Mouse (Mus musculus): Measurements from ENCODE around the gene Ndfip2. TPM values are rescaled to one million over a fixed set of nuclear protein-coding genes. Genes with fewer than 3 reads are reported as not detected.

The Ndfip2 gene
- 48.5 and 50.5 TPM in 2 replicates for polyA plus RNA-seq (2015; fragmentation: Nextera tagmentation; extraction: Ambion mirVana)

DNA sequence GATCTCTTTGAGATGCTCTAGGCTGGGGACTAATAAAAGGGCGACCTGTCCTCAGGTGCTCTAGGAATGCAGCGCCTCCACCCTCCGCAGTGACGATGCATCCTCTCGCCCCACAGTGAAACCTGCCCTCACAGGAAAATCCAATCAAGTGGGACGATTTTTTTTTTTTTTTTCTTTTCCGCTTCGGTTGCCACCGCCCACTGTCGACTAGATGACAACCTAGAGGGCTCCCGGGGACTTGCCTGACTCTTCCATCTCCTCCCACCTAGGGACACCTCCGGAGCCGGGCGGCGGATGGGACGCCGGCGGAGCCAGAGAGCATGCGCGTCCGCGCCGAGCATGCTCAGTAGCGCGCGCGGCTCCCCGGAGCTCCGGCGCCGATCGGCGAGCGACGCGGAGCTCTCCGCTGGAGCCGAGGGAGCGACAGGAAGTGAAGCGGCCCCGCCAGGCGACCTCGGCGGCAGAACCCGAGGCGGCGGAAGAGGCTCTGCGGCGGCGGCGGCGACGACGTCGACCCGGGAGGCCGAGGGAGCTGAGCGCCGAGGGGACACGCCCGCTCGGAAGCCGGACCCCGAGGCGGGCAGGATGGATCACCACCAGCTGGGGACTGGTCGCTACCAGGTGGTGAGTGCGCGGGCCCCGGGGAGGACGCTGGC, at the start of gene Ndfip2:
Gene Ndfip2 (plus strand): TSS at position 195 of the 656 bp plus-strand sequence.
- Histone ChIP-seq H3K4me2 (peak within 1 kb of the TSS; percentile 74), H3K4me3 (peak within 1 kb of the TSS; percentile 90), H3K9me3 (no peaks in the 10 kb centered on the region), H3K4me1 (no peaks in the 10 kb centered on the region), H3K27ac (peak within 1 kb of the TSS; percentile 89), H3K27me3 (no peaks in the 10 kb centered on the region), H3K36me3 (no peaks in the 10 kb centered on the region), H3K9ac (peak within 1 kb of the TSS; percentile 94)
- 0% methylated on average over 64 of the region's 70 CpGs for WGBS
- peak; percentile 91 for ATAC-seq (ENCODE audit: insufficient number of reproducible peaks, insufficient read depth, low FRiP score, low TSS enrichment, low read depth)

DNA sequence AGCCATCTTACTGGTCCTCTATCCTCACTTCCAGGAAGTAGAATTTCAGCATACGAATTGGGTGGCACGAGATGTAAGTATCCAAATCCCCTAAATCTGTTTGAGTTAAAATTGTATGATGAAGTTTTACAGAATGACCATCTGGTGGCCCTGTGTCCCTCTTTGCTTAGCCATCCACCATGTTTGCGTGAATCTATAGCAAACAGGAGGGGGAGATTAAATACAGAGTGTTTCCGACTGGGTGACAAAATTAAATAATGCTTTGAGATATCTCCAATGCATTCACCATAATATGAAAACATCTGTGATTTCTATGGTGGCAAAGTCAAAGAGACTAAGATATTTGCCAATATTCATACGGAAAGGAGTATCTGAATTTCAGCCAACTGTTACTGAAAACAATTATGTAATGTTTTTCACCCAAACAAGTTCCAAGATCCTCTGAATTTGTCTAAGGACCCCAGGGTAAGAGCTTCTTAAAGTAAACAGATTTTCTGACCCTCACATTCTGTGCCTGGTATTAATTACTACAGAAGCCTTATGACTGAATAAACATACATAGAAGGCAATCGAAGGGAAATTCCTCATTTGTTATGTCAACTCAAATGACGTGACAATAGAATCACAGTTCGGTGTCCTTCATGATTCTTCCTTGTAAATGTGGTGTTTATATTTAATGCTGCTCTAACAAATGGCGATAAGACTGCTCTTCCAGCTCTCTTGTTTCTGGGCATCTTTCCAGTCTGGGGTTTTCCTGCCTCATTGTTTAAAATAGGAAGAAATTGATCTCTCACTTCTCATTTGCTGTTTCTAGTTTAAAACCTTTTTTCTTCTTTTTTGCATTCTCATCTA, 38.6 kb upstream of the Ndfip2 start:
- no peak overlapping the region for H3K27ac ChIP-seq
- no peak for ATAC-seq (ENCODE audit: insufficient number of reproducible peaks, insufficient read depth, low FRiP score, low TSS enrichment, low read depth)
- H3K36me3 ChIP-seq = no peaks in the 10 kb centered on the region
- WGBS = 51% methylated on average over 9 of the region's 9 CpGs
- H3K4me3 ChIP-seq = no peak overlapping the region
- H3K4me2 ChIP-seq = no peak overlapping the region
- H3K4me1 ChIP-seq = no peaks in the 10 kb centered on the region
- no peaks in the 10 kb centered on the region for H3K9me3 ChIP-seq
- no peaks in the 10 kb centered on the region for H3K27me3 ChIP-seq
- no peak overlapping the region for H3K9ac ChIP-seq

DNA sequence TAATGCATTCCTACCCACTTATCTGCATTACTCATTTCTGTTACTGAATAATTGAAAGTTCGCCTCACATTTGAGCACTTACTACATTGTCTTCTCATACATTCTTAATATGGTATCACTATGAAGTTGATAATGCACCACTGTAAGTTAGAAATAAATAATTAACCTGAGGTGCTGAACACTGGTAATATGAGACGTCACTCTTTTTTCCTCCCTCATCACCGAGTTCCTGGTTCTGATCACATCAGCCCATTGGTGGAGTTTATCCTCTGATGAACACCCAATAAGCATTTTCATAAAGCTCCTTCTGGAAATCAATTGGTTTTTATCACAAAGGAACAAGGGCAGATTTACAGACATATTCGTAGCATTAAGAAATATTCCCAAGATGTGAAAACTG, 36.1 kb upstream of the Ndfip2 start:
- no peaks in the 10 kb centered on the region for H3K4me1 ChIP-seq
- WGBS = 77% methylated on average over 4 of the region's 4 CpGs
- ATAC-seq (ENCODE audit: insufficient number of reproducible peaks, insufficient read depth, low FRiP score, low TSS enrichment, low read depth) = no peak

DNA sequence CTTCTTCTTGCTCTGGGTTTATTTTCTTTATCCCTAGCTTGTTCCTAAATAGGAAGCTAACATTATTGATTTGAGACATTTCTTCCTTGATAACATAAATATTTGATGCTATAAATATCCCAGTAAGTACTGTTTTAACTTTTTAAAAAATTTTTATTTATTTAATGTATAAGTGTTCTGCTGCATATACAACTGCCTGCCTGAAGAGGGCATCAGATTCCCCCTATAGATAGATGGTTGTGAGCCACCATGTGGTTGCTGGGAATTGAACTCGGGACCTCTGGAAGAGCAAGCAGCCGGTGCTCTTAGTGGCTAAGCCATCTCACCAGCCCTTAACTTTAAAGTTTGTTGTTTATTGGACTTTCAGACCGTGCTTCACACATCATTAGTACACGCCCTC, 32.6 kb upstream of the Ndfip2 start:
- H3K9me3 ChIP-seq = no peaks in the 10 kb centered on the region
- ATAC-seq (ENCODE audit: insufficient number of reproducible peaks, insufficient read depth, low FRiP score, low TSS enrichment, low read depth) = no peak
- no peak overlapping the region for H3K9ac ChIP-seq
- no peak overlapping the region for H3K4me3 ChIP-seq
- no peaks in the 10 kb centered on the region for H3K36me3 ChIP-seq
- H3K27ac ChIP-seq = no peak overlapping the region
- H3K4me2 ChIP-seq = no peak overlapping the region
- WGBS = 87% methylated on average over 4 of the region's 4 CpGs
- no peaks in the 10 kb centered on the region for H3K4me1 ChIP-seq
- no peaks in the 10 kb centered on the region for H3K27me3 ChIP-seq

More for the DNA sequence above, 36.1 kb upstream of the Ndfip2 start:
- no peak overlapping the region for H3K9ac ChIP-seq
- no peaks in the 10 kb centered on the region for H3K9me3 ChIP-seq
- H3K27me3 ChIP-seq = no peaks in the 10 kb centered on the region
- H3K36me3 ChIP-seq = no peaks in the 10 kb centered on the region
- H3K4me3 ChIP-seq = no peak overlapping the region
- no peak overlapping the region for H3K4me2 ChIP-seq
- no peak overlapping the region for H3K27ac ChIP-seq

DNA sequence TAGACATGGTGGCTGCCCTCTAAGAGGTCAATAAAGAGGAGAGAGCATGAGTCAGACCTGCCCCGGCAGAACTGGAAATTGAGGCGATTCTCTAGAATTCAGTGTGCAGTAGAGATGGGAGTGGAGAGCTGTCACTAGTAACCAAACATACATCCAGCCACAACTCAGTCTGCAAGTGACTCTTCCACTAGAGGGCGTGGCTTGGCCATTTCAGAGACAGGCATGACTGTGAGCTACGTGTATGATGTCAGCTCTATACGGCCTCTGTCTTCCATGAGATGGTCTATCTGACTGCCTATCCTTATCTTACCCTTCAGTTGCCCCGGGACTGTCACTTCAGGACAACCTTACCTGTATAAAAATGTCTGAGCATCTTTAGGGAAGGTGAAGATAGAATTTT, 26.0 kb upstream of the Ndfip2 start:
- Histone ChIP-seq H3K4me2 (no peak overlapping the region), H3K4me3 (no peak overlapping the region), H3K36me3 (no peaks in the 10 kb centered on the region), H3K4me1 (no peaks in the 10 kb centered on the region), H3K9ac (no peak overlapping the region), H3K9me3 (no peaks in the 10 kb centered on the region), H3K27me3 (no peaks in the 10 kb centered on the region), H3K27ac (no peak overlapping the region)
- 41% methylated on average over 6 of the region's 6 CpGs for WGBS
- ATAC-seq (ENCODE audit: insufficient number of reproducible peaks, insufficient read depth, low FRiP score, low TSS enrichment, low read depth) = no peak

DNA sequence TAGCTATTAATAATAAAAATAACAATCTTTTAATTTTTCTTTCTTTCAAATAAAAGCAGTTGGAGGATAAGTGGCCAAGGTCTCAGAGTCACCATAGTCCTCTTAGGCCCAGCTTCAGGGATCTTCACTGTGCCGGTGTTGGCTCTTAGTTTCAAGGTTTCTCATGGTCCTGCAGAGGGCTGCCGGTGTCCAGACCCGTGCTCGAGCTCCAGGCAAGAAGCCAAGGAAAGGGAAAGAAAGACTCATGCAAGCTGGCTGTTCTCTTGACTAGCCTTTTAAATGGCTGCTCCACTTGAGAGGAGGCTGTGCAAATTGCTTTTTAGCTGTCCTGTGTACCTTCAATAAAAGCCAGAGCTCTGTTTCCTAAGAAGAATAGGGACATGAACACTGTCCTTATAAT, 21.8 kb upstream of the Ndfip2 start:
- no peak for ATAC-seq (ENCODE audit: insufficient number of reproducible peaks, insufficient read depth, low FRiP score, low TSS enrichment, low read depth)
- H3K36me3 ChIP-seq = no peaks in the 10 kb centered on the region

DNA sequence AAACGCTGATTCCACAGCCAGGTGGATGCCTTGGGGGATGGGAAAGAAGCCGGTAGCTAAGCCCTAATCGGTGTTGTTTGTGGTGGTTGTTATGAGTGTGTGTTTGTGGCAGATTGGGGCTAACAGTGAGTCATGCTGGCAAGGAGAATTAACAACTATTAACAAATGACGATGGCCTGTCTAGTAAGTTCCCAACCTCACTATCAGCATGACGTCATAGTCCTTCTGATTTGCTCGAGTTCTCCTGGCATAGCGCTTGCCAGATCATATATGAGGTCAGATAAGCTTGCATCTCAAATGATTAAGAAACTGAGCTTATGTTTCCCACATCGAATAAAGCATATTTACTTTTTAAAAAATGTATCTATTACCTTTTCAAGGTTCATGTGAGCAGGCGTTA, 20.6 kb upstream of the Ndfip2 start:
- Histone ChIP-seq H3K4me3 (no peak overlapping the region), H3K27me3 (no peaks in the 10 kb centered on the region), H3K9me3 (no peaks in the 10 kb centered on the region), H3K4me2 (no peak overlapping the region), H3K36me3 (no peaks in the 10 kb centered on the region), H3K27ac (no peak overlapping the region), H3K9ac (no peak overlapping the region), H3K4me1 (no peaks in the 10 kb centered on the region)
- ATAC-seq (ENCODE audit: insufficient number of reproducible peaks, insufficient read depth, low FRiP score, low TSS enrichment, low read depth) = no peak
- WGBS = 80% methylated on average over 9 of the region's 9 CpGs

More for the DNA sequence above, 21.8 kb upstream of the Ndfip2 start:
- no peaks in the 10 kb centered on the region for H3K4me1 ChIP-seq
- H3K4me3 ChIP-seq = no peak overlapping the region
- no peaks in the 10 kb centered on the region for H3K9me3 ChIP-seq
- no peaks in the 10 kb centered on the region for H3K27me3 ChIP-seq
- H3K4me2 ChIP-seq = no peak overlapping the region
- WGBS = 80% methylated on average over 4 of the region's 4 CpGs
- no peak overlapping the region for H3K27ac ChIP-seq
- no peak overlapping the region for H3K9ac ChIP-seq

DNA sequence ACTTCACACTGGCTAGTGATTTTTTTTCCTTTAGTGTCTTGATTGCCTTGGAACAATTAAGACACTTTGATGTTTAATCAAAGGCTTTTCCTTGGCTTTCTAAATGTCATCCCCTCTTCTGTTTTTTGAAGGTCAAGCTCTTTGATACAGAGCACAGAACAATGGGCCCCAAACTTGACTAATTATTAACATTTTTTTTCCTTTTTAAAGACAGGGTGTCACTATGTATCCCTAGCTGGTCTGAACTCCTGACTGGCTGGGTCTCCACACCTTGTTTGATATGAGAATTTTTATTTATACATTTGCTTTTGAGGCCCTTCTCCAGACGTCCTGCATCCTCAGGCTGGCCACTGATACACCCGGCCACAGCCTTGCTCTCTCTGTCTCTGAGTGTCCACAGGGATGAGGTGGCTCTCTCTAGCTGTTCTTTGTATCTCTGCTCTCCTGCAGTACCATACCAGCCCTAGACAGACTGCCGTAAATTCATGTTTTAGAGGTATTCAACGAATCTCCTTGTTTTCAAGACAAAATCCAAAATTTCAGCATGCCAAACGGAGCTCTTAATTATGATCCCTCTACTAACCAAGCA, 19.8 kb upstream of the Ndfip2 start:
- Histone ChIP-seq H3K4me3 (no peak overlapping the region), H3K4me1 (no peaks in the 10 kb centered on the region), H3K36me3 (no peaks in the 10 kb centered on the region), H3K27ac (no peak overlapping the region), H3K9me3 (no peaks in the 10 kb centered on the region), H3K27me3 (no peaks in the 10 kb centered on the region), H3K9ac (no peak overlapping the region), H3K4me2 (no peak overlapping the region)
- ATAC-seq (ENCODE audit: insufficient number of reproducible peaks, insufficient read depth, low FRiP score, low TSS enrichment, low read depth) = no peak
- 66% methylated on average over 5 of the region's 5 CpGs for WGBS

DNA sequence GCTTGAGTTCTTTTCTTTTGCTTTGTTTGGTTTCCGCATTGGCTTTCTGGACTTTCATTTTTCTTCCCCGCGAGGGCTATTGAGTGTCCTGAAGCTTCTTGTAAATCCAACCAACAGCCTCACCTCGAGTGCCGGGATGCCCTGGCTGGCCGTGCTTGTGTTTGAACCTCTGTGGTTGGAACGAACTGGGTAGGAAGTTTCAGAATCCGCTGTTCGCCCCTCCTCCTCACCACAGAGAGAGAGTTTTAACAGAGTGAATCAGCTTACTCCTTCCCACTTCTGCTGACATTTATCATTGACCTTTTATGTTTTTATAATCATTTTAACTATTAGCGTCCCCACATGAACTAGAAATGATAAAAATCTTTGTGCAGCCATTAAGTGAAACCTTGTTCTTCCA, 18.3 kb upstream of the Ndfip2 start:
- H3K27me3 ChIP-seq = no peaks in the 10 kb centered on the region
- H3K4me1 ChIP-seq = no peaks in the 10 kb centered on the region
- H3K27ac ChIP-seq = no peak overlapping the region
- no peak overlapping the region for H3K4me2 ChIP-seq
- H3K36me3 ChIP-seq = no peaks in the 10 kb centered on the region
- no peak overlapping the region for H3K4me3 ChIP-seq
- WGBS = 80% methylated on average over 10 of the region's 10 CpGs
- no peak for ATAC-seq (ENCODE audit: insufficient number of reproducible peaks, insufficient read depth, low FRiP score, low TSS enrichment, low read depth)
- no peak overlapping the region for H3K9ac ChIP-seq
- H3K9me3 ChIP-seq = no peaks in the 10 kb centered on the region

DNA sequence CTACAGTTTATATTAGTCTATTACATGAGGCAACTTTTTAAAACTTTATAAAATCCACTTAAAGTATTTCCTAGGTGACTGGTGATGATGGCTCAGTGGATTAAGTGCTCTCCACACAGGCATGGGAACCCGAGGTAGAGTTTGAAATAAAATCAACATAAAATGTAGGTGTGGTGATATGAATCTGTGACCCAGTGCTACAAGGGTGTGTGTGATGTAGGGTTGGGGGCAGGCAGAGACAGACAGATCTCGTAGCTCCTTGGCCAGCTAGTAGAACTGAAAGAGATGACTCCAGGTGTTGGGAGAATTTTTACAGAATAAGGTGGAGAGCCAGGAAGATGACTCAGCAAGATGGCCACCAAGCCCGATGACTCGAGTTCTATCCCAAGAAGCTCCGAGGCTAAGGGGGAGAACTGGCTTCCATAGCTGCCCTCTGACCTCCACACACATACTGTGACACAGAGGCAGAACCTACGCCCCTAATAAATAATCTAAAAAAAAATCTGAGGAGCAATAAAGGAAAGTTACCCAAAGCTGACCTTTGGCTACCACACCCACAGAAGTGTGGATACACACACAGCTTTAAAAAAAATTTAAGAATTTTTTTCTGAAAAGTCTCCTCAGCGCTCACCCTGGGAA, 14.4 kb upstream of the Ndfip2 start:
- ATAC-seq (ENCODE audit: insufficient number of reproducible peaks, insufficient read depth, low FRiP score, low TSS enrichment, low read depth) = no peak
- H3K36me3 ChIP-seq = no peaks in the 10 kb centered on the region
- no peaks in the 10 kb centered on the region for H3K27me3 ChIP-seq
- H3K27ac ChIP-seq = no peak overlapping the region
- no peak overlapping the region for H3K9ac ChIP-seq
- 89% methylated on average over 7 of the region's 7 CpGs for WGBS
- no peak overlapping the region for H3K4me3 ChIP-seq
- no peaks in the 10 kb centered on the region for H3K9me3 ChIP-seq
- H3K4me2 ChIP-seq = no peak overlapping the region
- no peaks in the 10 kb centered on the region for H3K4me1 ChIP-seq

DNA sequence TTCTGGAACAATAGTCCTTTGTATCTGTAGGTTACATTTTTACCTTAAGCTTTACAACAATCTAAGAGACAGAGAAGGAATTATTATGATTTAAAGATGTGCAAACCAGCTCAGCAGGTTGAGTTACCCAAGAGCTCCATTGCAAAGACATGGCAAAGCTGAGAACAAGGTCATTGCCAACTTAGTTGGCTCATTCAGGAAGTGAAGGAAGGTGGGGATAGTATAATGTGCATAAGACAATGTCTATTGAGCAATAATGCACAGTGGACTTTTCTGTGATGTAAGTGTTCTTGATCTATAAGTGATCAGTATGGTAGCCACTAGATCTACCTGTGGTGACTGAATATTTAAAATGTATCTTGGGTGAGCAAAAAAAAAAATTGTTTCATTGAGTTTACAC, 7.3 kb upstream of the Ndfip2 start:
- Histone ChIP-seq H3K27ac (no peak overlapping the region), H3K4me2 (no peak overlapping the region), H3K9ac (no peak overlapping the region), H3K4me1 (no peaks in the 10 kb centered on the region), H3K27me3 (no peaks in the 10 kb centered on the region), H3K4me3 (no peak overlapping the region), H3K36me3 (no peaks in the 10 kb centered on the region), H3K9me3 (no peaks in the 10 kb centered on the region)
- ATAC-seq (ENCODE audit: insufficient number of reproducible peaks, insufficient read depth, low FRiP score, low TSS enrichment, low read depth) = no peak
